Mouse (Mus musculus) MN1 (cell line): Measurements from ENCODE around the gene H2al2a.
"Not testable (repeated sequence)": the region's sequence is repeated elsewhere in the genome, so short reads cannot be mapped to it uniquely, and the experiment has no call there.

Experiments used
- DNase-seq: peaks from one replicate; pipeline ENCODE4 v3.0.0-alpha.2; 2016; ENCODE audit warnings: low spot score

Gene H2al2a

GRCm38 (mm10) chr2:18028140-18029021, 31.6 kb upstream of the H2al2a start:
- peak; percentile 86 for DNase-seq

GRCm38 (mm10) chr2:18027448-18028139, 30.8 kb upstream of the H2al2a start:
- peak; percentile 95 for DNase-seq

- DNase-seq, result peak; percentile 54
Measured at GRCm38 (mm10) chr2:18026116-18026947, 29.6 kb upstream of the H2al2a start.

- no peak for DNase-seq
Measured at GRCm38 (mm10) chr2:18025781-18026115, 29.0 kb upstream of the H2al2a start.

- no peak for DNase-seq
Measured at GRCm38 (mm10) chr2:18025116-18025515, 28.4 kb upstream of the H2al2a start.

- DNase-seq, result no peak
Measured at GRCm38 (mm10) chr2:18022886-18023285, 26.1 kb upstream of the H2al2a start.

GRCm38 (mm10) chr2:18019122-18019521, 22.4 kb upstream of the H2al2a start:
- DNase-seq, result no peak

GRCm38 (mm10) chr2:18017321-18017720, 20.6 kb upstream of the H2al2a start:
- no peak for DNase-seq

GRCm38 (mm10) chr2:18016639-18017038, 19.9 kb upstream of the H2al2a start:
- DNase-seq, result no peak

- DNase-seq, result no peak
Measured at GRCm38 (mm10) chr2:18015581-18015980, 18.8 kb upstream of the H2al2a start.

GRCm38 (mm10) chr2:18012866-18013265, 16.1 kb upstream of the H2al2a start:
- no peak for DNase-seq

- no peak for DNase-seq
Measured at GRCm38 (mm10) chr2:18011226-18011625, 14.5 kb upstream of the H2al2a start.

GRCm38 (mm10) chr2:18005137-18005536, 8.4 kb upstream of the H2al2a start:
- DNase-seq, result no peak

GRCm38 (mm10) chr2:18004286-18004685, 7.5 kb upstream of the H2al2a start:
- no peak for DNase-seq

- DNase-seq, result no peak
Measured at GRCm38 (mm10) chr2:18002306-18002705, 5.5 kb upstream of the H2al2a start.

GRCm38 (mm10) chr2:17989562-17989961, 7.2 kb downstream of the H2al2a start:
- no peak for DNase-seq

GRCm38 (mm10) chr2:17989115-17989514, 7.6 kb downstream of the H2al2a start:
- DNase-seq, result no peak

- DNase-seq, result no peak
Measured at GRCm38 (mm10) chr2:17986694-17987093, 10.1 kb downstream of the H2al2a start.

- no peak for DNase-seq
Measured at GRCm38 (mm10) chr2:17984774-17985173, 12.0 kb downstream of the H2al2a start.

- no peak for DNase-seq
Measured at GRCm38 (mm10) chr2:17982747-17983146, 14.0 kb downstream of the H2al2a start.

GRCm38 (mm10) chr2:17978706-17979105, 18.1 kb downstream of the H2al2a start:
- no peak for DNase-seq

GRCm38 (mm10) chr2:17978251-17978650, 18.5 kb downstream of the H2al2a start:
- not testable (repeated sequence) for DNase-seq
